ENCODE assay signal across 8 mouse cellular contexts in genomic region chr7:126831539-126831938, GRCm38 (mm10). TPM values are rescaled to one million over a fixed set of nuclear protein-coding genes. Genes with fewer than 3 reads are reported as not detected.
DNase-seq lines count a peak whose midpoint lies in the region; ATAC-seq and TF ChIP-seq lines count a peak whose summit lies in the region.

4930451I11Rik (minus strand) TSS chr7:126831639.

- no peak for DNase-seq in frontal cortex, postnatal 25 days (ENCODE audit: low spot score in 2 of 2)
- no peak for DNase-seq in testis, postnatal 14 days (ENCODE audit: low spot score)
- no peak for DNase-seq in embryo, embryonic 10.5 days (ENCODE audit: low spot score)
- no peak for DNase-seq in urinary bladder, postnatal 10 days (ENCODE audit: low spot score)
- no peak for DNase-seq in gastrocnemius, postnatal 4 days (ENCODE audit: low spot score in 2 of 2)

- H3K4me3 ChIP-seq in testis, adult 2 months (ENCODE audit: control insufficient read depth, low read depth, low read length) = peak within 1 kb of the TSS; percentile 72
- H3K4me3 ChIP-seq in limb, embryonic 15.5 days = peak within 1 kb of the TSS; percentile 23

- no peaks in the 10 kb centered on the region; the same call in 1 of the 2 replicates for H3K27me3 ChIP-seq in testis, adult 2 months (ENCODE audit: control insufficient read depth, insufficient read depth, low read length)
- H3K27me3 ChIP-seq in limb, embryonic 15.5 days = 0 out of 2 replicates have a peak, but pooled peaks cover 20% of the 10 kb centered on the region

- H3K4me2 ChIP-seq in limb, embryonic 15.5 days = peak within 1 kb of the TSS; percentile 41

- H3K4me1 ChIP-seq in testis, adult 2 months (ENCODE audit: control insufficient read depth, insufficient read depth, low read length) = peaks cover 15% of the 10 kb centered on the region
- peaks cover 4% of the 10 kb centered on the region for H3K4me1 ChIP-seq in limb, embryonic 15.5 days

- TF ChIP-seq POLR2A in testis, adult 2 months (IDR thresholded peaks at IDR 0.05; ENCODE audit: control insufficient read depth, low read depth, low read length) = no peak

- no peaks in the 10 kb centered on the region for H3K9me3 ChIP-seq in limb, embryonic 15.5 days

- 64% methylated on average over 5 of the region's 5 CpGs for WGBS in limb, embryonic 15.5 days

- no peak within 1 kb of the TSS for H3K9ac ChIP-seq in limb, embryonic 15.5 days

- no peaks in the 10 kb centered on the region for H3K36me3 ChIP-seq in testis, adult 2 months (ENCODE audit: control insufficient read depth, insufficient read depth, low read length)
- H3K36me3 ChIP-seq in limb, embryonic 15.5 days = no peaks in the 10 kb centered on the region

- no peak for TF ChIP-seq CTCF in testis, adult 2 months (IDR thresholded peaks at IDR 0.05; ENCODE audit: control insufficient read depth, insufficient read depth, insufficient replicate concordance, low read depth, low read length)

- H3K27ac ChIP-seq in testis, adult 2 months (ENCODE audit: control insufficient read depth, insufficient read depth, low read depth, low read length) = no peak within 1 kb of the TSS
- H3K27ac ChIP-seq in limb, embryonic 15.5 days = no peak within 1 kb of the TSS

- peak; percentile 22; the same call in 1 of the 2 replicates for ATAC-seq in frontal cortex, adult (ENCODE audit: low TSS enrichment)
- no peak for ATAC-seq in limb, embryonic 15.5 days (ENCODE audit: insufficient number of reproducible peaks, low FRiP score, low TSS enrichment, low read depth)

RNA-seq across cellular contexts. Expression of gene 4930451I11Rik, which starts in this region (rescaled TPM):
- 103 and 114 TPM in 2 replicates for polyA plus RNA-seq in testis, adult 2 months (2012; rRNA removed)
- not detected in 2 replicates for polyA plus RNA-seq in limb, embryonic 15.5 days (2015; fragmentation: Nextera tagmentation; extraction: Ambion mirVana)
- total RNA-seq in gastrocnemius, postnatal 4 days (2021) = not detected

Comparison
In these comparisons a context has a peak if more than half of its experiments do, and no peak if none do; other contexts are left out.
1. RNA of gene 4930451I11Rik (polyA plus RNA-seq): 103 to 114 TPM in testis, adult 2 months; not detected in limb, embryonic 15.5 days; every median in the first group is over 100 times any median in the second.